Mouse (Mus musculus) limb, embryonic 15.5 days (tissue): ENCODE measurements around the gene Nf1. TPM values are rescaled to one million over a fixed set of nuclear protein-coding genes. Genes with fewer than 3 reads are reported as not detected.

Source experiments
- ATAC-seq: fragments of 200-750 bp; cut with Nextera tagmentation; 2 replicates; pipeline ENCODE4 v1.8.0; 2017; ENCODE audit warnings: low read depth, moderate TSS enrichment; ENCODE audit not compliant: insufficient number of reproducible peaks, low FRiP score, low TSS enrichment
- H3K27ac ChIP-seq: fragments of 300-500 bp; sonication (generic); 2 replicates; pipeline ENCODE4 v1.5.1; 2015; ENCODE audit warnings: moderate library complexity, mild to moderate bottlenecking, inconsistent platforms
- H3K27me3 ChIP-seq: fragments of 300-500 bp; sonication (generic); 2 replicates; pipeline ENCODE4 v1.6.1; 2015; ENCODE audit warnings: inconsistent platforms
- H3K36me3 ChIP-seq: fragments of 300-500 bp; sonication (generic); 2 replicates; pipeline ENCODE4 v1.6.1; 2015; ENCODE audit warnings: inconsistent platforms
- H3K4me1 ChIP-seq: fragments of 300-500 bp; sonication (generic); 2 replicates; pipeline ENCODE4 v1.6.1; 2015; ENCODE audit warnings: inconsistent platforms
- H3K4me2 ChIP-seq: fragments of 300-500 bp; sonication (generic); 2 replicates; pipeline ENCODE4 v1.6.1; 2015; ENCODE audit warnings: mild to moderate bottlenecking, inconsistent platforms
- H3K4me3 ChIP-seq: fragments of 300-500 bp; sonication (generic); 2 replicates; pipeline ENCODE4 v1.5.1; 2015; ENCODE audit warnings: mild to moderate bottlenecking, inconsistent platforms
- H3K9ac ChIP-seq: fragments of 300-500 bp; sonication (generic); 2 replicates; pipeline ENCODE4 v1.6.1; 2015; ENCODE audit warnings: inconsistent platforms
- H3K9me3 ChIP-seq: fragments of 300-500 bp; sonication (generic); 2 replicates; pipeline ENCODE4 v1.6.1; 2016; ENCODE audit warnings: inconsistent platforms
- WGBS: fragments of 180-500 bp; shearing (Covaris S2); methylation state at CpG from one replicate; pipeline ENCODE4 v1.1.7; 2015; 5-methylcytosine and 5-hydroxymethylcytosine counted together
- polyA plus RNA-seq: library from polyadenylated mRNA; unstranded; fragments of >200 nt; fragmentation: Nextera tagmentation; extraction: Ambion mirVana; gene quantifications from 2 replicates; pipeline ENCODE4 v1.2.1, GENCODE M21; 2015

The Nf1 gene
- polyA plus RNA-seq, 1 experiment from 2014 or later = 5.2 TPM

- 89% methylated on average over 7 of the region's 7 CpGs for WGBS
- H3K27ac ChIP-seq = no peak overlapping the region
- no peak overlapping the region for H3K4me3 ChIP-seq
- no peak for ATAC-seq
- no peaks in the 10 kb centered on the region for H3K27me3 ChIP-seq
- peaks cover 20% of the 10 kb centered on the region for H3K36me3 ChIP-seq
- no peak overlapping the region for H3K4me2 ChIP-seq
- H3K4me1 ChIP-seq = no peaks in the 10 kb centered on the region
- no peaks in the 10 kb centered on the region for H3K9me3 ChIP-seq
- H3K9ac ChIP-seq = no peak overlapping the region
These were observed 74.4 kb downstream of the Nf1 start for GRCm38 (mm10) chr11:79413761-79414513.

GRCm38 (mm10) chr11:79422496-79422895 is 83.0 kb downstream of the Nf1 start:
- Histone ChIP-seq H3K27me3 (no peaks in the 10 kb centered on the region), H3K4me3 (no peak overlapping the region), H3K4me1 (no peaks in the 10 kb centered on the region), H3K27ac (no peak overlapping the region), H3K4me2 (no peak overlapping the region), H3K9ac (no peak overlapping the region), H3K36me3 (peaks cover 7% of the 10 kb centered on the region; the same call in 1 of the 2 replicates), H3K9me3 (no peaks in the 10 kb centered on the region)
- ATAC-seq = no peak
- 86% methylated on average over 5 of the region's 5 CpGs for WGBS

DNA sequence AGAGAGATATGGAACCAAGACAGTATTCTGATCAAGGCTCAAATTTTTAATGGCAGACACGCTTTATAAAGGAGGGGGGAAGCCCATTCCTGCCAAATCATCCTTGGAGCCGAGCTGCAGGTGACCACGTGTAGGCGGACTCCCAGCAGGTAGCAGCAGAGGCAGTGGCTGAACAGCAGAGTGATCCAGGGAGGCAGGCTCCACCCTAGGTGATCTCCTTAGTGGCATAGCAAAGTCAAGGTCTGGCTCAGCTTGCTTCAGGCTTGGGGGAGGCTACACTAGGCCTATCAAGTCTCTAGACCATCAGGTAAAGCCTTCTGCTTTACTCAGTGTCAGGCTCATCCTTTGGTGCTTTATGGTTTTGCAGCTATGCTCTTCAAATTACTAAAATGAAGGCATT is 87.1 kb downstream of the Nf1 start:
- Histone ChIP-seq H3K4me2 (no peak overlapping the region), H3K27ac (no peak overlapping the region), H3K9me3 (no peaks in the 10 kb centered on the region), H3K36me3 (0 out of 2 replicates have a peak, but pooled peaks cover 7% of the 10 kb centered on the region), H3K4me1 (no peaks in the 10 kb centered on the region), H3K4me3 (no peak overlapping the region), H3K27me3 (no peaks in the 10 kb centered on the region), H3K9ac (no peak overlapping the region)
- WGBS = 61% methylated on average over 4 of the region's 4 CpGs
- no peak for ATAC-seq

GRCm38 (mm10) chr11:79427638-79428037 is 88.1 kb downstream of the Nf1 start:
- H3K4me3 ChIP-seq = no peak overlapping the region
- no peak for ATAC-seq
- H3K36me3 ChIP-seq = peaks cover 7% of the 10 kb centered on the region; the same call in 1 of the 2 replicates
- 6% methylated on average over 2 of the region's 2 CpGs for WGBS
- no peaks in the 10 kb centered on the region for H3K27me3 ChIP-seq
- H3K4me2 ChIP-seq = no peak overlapping the region
- H3K4me1 ChIP-seq = no peaks in the 10 kb centered on the region
- H3K27ac ChIP-seq = no peak overlapping the region
- H3K9ac ChIP-seq = no peak overlapping the region
- H3K9me3 ChIP-seq = no peaks in the 10 kb centered on the region

DNA sequence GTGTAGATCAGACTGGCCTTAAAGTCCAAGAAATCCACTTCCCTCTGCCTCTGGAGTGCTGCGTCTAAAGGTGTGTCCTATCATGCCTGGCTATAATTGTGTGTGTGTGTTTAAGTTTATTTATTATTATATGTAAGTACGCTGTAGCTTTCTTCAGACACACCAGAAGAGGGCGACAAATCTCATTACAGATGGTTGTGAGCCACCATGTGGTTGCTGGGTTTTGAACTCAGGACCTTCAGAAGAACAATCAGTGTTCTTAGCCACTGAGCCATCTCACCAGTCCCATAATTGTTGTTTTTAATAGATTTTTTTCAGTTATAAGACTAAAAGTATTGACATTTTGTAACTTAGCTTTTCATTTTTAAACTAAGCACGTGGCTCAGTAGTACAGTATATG is 95.8 kb downstream of the Nf1 start:
- Histone ChIP-seq H3K4me2 (no peak overlapping the region), H3K27me3 (no peaks in the 10 kb centered on the region), H3K9ac (no peak overlapping the region), H3K9me3 (no peaks in the 10 kb centered on the region), H3K4me1 (no peaks in the 10 kb centered on the region), H3K4me3 (no peak overlapping the region), H3K36me3 (peaks cover 19% of the 10 kb centered on the region), H3K27ac (no peak overlapping the region)
- ATAC-seq = no peak
- WGBS = 87% methylated on average over 4 of the region's 4 CpGs

GRCm38 (mm10) chr11:79448361-79448760 is 108.9 kb downstream of the Nf1 start:
- H3K9me3 ChIP-seq = no peaks in the 10 kb centered on the region
- H3K4me3 ChIP-seq = no peak overlapping the region
- peaks cover 50% of the 10 kb centered on the region for H3K36me3 ChIP-seq
- no peak overlapping the region for H3K27ac ChIP-seq
- H3K9ac ChIP-seq = no peak overlapping the region
- no peak overlapping the region for H3K4me2 ChIP-seq
- ATAC-seq = no peak
- H3K27me3 ChIP-seq = no peaks in the 10 kb centered on the region
- H3K4me1 ChIP-seq = no peaks in the 10 kb centered on the region

DNA sequence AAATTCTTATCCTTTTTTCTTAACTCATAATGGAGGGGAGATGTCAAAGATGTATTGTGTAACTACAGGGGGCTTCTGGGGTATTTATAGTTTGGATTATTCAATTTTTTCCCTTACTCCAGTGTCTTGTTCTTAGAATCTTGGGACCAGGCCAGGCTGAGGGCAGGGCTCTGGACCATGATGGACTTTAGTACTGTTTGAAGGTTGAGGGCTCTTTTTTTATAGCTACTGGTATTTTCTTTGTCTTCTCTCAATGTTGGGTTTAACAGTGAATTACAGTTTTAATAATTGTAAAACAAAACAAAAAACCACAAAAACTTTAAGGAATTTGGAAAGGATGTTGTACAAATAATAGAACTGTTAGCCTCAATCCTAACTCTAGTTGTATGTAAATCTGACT is 113.5 kb downstream of the Nf1 start:
- Histone ChIP-seq H3K4me3 (no peak overlapping the region), H3K36me3 (peaks cover 55% of the 10 kb centered on the region), H3K9ac (no peak overlapping the region), H3K4me1 (no peaks in the 10 kb centered on the region), H3K9me3 (no peaks in the 10 kb centered on the region), H3K27ac (no peak overlapping the region), H3K4me2 (no peak overlapping the region), H3K27me3 (no peaks in the 10 kb centered on the region)
- no peak for ATAC-seq

DNA sequence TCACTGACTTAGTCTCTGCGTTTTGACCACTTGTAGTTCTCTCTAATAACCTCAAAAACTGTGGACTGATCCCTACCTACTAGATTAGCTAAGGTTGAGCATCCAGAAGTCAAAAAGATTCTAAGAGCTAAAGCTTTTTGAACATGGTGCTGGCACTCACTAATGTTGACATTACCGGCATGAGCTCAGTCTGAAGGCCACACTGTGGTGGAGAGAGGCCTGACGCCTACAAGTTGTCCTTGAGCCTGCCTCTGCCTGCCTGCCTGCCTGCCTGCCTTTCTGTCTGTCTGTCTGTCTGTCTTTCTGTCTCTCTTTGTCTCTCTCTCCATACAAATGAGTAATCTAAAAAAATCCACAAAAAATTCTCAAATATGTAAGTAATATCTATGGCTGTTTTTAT is 118.4 kb downstream of the Nf1 start:
- 88% methylated on average over 3 of the region's 3 CpGs for WGBS
- no peak for ATAC-seq
- peaks cover 54% of the 10 kb centered on the region for H3K36me3 ChIP-seq

GRCm38 (mm10) chr11:79459846-79460245 is 120.4 kb downstream of the Nf1 start:
- Histone ChIP-seq H3K9me3 (no peaks in the 10 kb centered on the region), H3K4me1 (no peaks in the 10 kb centered on the region), H3K27ac (no peak overlapping the region), H3K4me3 (no peak overlapping the region), H3K36me3 (peaks cover 44% of the 10 kb centered on the region), H3K4me2 (no peak overlapping the region), H3K27me3 (no peaks in the 10 kb centered on the region), H3K9ac (no peak overlapping the region)
- no peak for ATAC-seq
- 83% methylated on average over 4 of the region's 4 CpGs for WGBS

More for the DNA sequence above, 118.4 kb downstream of the Nf1 start:
- no peak overlapping the region for H3K4me3 ChIP-seq
- no peaks in the 10 kb centered on the region for H3K27me3 ChIP-seq
- no peaks in the 10 kb centered on the region for H3K4me1 ChIP-seq
- H3K9me3 ChIP-seq = no peaks in the 10 kb centered on the region
- H3K4me2 ChIP-seq = no peak overlapping the region
- no peak overlapping the region for H3K27ac ChIP-seq
- H3K9ac ChIP-seq = no peak overlapping the region

GRCm38 (mm10) chr11:79460756-79461450 is 121.4 kb downstream of the Nf1 start:
- Histone ChIP-seq H3K4me1 (no peaks in the 10 kb centered on the region), H3K36me3 (peaks cover 43% of the 10 kb centered on the region), H3K27ac (no peak overlapping the region), H3K4me3 (no peak overlapping the region), H3K4me2 (no peak overlapping the region), H3K27me3 (no peaks in the 10 kb centered on the region), H3K9ac (no peak overlapping the region), H3K9me3 (no peaks in the 10 kb centered on the region)
- no peak for ATAC-seq
- WGBS = 89% methylated on average over 3 of the region's 3 CpGs

DNA sequence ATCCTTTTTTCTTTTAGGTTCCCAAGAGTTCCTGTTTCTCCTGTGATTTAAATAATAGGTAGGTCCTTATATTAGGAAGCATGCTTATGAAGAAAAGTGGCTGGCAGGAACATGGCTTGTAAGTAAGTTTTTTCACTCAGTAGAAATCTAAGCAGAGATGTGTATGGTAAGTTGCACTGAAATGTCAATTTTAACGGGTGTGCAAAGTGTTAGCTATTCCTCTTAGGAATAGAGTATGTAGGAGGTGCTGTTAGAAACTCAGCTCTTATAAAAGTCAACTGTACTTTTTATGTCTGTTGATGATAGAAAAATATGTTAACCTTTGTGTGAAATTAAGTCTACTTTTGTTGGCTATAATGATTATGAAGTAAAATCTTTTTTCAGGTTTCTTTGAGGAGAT is 128.6 kb downstream of the Nf1 start:
- H3K4me1 ChIP-seq = no peaks in the 10 kb centered on the region
- WGBS = 45% methylated on average over 1 of the region's 1 CpGs
- peaks cover 33% of the 10 kb centered on the region for H3K36me3 ChIP-seq
- no peaks in the 10 kb centered on the region for H3K9me3 ChIP-seq
- H3K4me3 ChIP-seq = no peak overlapping the region
- H3K27ac ChIP-seq = no peak overlapping the region
- H3K27me3 ChIP-seq = no peaks in the 10 kb centered on the region
- ATAC-seq = no peak
- no peak overlapping the region for H3K9ac ChIP-seq
- H3K4me2 ChIP-seq = no peak overlapping the region

DNA sequence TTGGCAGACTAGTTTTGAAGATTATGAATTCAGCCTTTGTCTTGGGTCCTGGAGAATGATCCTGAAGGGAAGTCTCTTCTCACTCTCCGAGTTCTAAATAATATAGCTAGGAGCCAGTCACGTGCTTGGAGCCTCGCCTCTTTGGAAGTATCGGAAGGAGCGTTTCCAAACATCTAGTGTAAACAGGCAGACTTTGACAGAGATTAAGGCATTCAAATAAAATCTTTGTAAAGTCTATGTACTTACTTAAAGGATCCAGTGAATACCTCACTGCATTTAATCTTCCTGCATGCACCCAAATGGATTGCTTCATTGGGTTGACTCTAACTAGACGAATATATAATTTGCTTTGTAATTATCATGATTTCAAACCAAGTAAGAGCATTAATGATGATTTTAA is 143.9 kb downstream of the Nf1 start:
- Histone ChIP-seq H3K9ac (no peak overlapping the region), H3K4me2 (no peak overlapping the region), H3K4me3 (no peak overlapping the region), H3K27me3 (no peaks in the 10 kb centered on the region), H3K27ac (no peak overlapping the region), H3K4me1 (no peaks in the 10 kb centered on the region), H3K9me3 (no peaks in the 10 kb centered on the region), H3K36me3 (peaks cover 19% of the 10 kb centered on the region)
- WGBS = 93% methylated on average over 6 of the region's 6 CpGs
- no peak for ATAC-seq
